Mouse (Mus musculus) 3134 (cell line): ENCODE measurements around the gene Cbarp.
A peak's percentile ranks its signal among the peaks of the same experiment; 100 is the strongest.

Experiments used
- DNase-seq: peaks from one replicate; pipeline ENCODE4 v3.0.0-alpha.2; 2011; ENCODE audit warnings: low spot score; ENCODE audit not compliant: insufficient read length; ENCODE audit errors: extremely low read depth

Gene Cbarp

DNA sequence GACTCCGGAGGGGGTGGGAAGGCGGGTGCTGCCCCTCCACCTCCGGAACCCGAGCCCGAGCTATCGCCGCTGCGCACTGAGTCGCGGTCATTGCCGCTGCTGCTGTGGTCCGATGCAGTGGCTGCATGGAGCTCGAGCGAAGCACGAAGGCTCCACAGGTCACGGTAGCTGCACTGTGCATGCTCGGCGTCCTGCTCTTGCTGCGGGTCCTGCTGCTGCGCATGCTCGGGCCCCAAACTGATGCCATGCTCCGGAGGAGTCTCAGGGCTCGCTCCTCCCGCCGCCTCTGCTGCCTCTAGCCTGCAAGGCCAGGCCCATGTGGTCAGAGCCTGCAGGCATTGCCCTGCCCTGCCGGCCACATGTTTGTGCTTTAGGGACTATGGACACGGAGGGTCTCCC lies 8.7 kb downstream of the Cbarp start:
- no peak for DNase-seq

DNA sequence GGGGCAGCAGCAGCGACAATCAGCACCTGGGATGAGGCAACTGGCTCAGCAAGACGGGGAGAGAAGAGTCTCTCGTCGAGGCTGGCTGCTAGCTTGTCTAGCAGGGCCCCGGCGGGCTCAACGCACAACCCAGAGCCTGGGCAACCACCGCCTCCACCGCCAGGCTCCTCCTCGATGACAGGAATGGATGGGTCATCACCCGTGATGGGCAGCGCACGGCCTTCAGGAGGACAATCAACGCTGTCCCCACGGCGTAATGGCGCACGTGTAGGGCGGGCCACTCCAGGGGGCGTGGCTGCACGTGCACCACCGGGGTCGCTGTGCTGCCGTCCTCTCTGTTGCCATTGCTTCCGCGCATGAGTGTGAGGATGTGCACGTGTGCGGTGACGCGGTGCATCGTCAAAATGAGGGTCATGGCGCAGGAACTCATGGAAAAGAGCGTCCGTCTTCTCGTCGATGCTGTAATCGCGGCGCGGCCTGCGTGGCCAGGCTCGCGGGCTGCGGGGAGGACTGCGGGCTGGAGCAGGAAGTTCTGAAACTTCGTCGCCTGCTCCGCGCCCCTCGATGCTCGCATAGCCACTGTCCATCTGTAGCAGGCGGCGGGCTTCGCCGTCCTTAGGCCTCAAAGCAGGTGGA lies 9.2 kb downstream of the Cbarp start:
- no peak for DNase-seq

DNA sequence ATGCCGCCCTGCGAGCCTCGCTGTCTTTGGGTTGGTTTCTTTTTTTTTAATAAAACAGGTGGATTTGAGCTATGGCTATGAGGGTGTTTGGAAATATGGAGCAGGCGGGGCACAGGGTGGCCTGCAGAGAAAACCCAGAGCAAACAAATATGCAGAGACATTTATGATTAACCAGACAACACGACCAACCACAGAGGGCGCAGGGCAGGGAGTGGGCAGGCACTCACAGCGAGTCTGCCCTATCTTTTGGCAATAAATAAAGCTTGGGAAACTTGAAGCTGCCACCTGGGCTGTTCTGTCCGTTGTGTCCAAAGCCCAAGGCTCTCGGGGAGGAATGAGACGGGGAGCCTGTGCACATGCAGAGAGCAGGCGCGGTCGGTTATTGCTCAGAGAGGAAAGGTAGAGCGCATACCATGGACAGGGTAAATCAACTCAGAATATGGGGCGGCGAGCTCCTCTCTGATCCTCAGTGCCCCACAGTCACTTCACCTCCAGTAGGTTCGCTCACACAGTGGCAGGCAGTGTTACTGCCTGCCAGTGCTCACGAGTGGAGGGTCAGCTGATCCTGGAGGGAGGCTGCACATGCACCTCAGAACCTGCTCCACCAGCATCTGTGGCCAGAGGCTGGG lies 10.1 kb downstream of the Cbarp start:
- DNase-seq = no peak

DNA sequence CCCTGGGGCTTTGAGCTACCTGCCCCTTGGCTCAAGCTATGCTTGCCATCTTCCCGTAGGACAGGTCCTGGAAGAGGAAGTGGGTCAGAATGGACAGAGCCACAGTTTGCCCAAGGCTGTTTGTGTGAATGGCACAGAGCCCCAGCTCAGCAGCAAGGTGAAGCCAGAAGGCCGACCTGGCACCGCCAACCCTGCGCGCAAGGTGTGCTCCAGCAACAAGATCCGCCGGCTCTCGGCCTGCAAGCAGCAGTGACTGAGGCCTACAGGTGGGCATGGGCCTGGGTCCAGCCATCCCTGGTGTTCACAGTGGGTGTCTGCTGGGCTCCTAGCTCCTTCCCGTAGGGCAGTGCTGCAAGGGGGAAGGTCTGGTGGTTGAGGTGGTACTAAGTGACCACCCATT lies 10.8 kb downstream of the Cbarp start:
- no peak for DNase-seq

DNA sequence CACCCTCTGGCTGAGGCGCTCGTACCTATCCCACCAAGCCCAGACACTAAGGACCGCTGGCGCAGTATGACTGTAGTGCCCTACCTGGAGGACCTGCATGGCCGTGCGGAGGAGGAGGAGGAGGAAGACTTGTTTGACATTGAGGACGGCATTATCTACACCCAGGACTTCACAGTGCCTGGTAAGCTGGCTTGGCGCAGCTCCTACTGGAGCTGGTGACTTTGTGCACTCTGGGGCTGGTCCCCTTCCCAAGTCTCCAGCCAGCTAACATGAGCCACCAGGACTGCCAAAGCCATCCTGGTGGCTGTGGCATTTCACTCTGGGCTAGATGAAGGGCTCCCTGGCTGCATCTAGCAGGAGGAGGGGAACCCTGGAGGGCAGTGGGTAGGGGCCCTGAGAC lies 12.7 kb downstream of the Cbarp start:
- no peak for DNase-seq

DNA sequence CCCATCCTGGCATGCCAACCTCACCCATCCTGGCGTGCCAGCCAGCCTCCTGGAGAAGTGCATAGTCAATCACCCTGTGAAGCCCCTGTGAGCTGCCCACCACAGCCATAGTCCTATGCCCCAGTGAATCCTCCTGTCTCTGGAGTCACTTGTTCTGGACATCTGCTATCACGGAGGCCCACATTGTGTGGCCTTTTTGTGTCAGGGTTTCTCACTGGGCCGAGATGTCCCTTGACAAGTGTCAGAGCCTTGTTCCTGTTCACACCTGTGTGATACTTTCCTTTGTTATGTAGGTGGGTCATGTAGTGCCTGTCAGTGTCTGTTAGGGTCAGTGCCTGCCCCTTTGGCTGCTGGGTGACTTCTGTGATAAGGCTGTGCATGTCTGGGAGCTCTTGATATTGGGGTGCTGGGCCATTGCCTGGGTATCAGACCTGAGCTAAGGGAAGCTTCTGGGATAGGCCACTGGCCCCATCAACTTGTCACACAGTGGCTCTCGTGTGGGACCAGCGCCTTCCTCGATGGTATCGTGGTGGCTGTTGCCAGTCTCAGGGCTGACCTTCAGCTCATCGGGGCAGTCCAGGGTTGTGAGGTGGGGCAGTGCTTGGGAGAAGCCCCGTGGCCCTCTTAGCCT lies 16.6 kb downstream of the Cbarp start:
- DNase-seq = no peak

DNA sequence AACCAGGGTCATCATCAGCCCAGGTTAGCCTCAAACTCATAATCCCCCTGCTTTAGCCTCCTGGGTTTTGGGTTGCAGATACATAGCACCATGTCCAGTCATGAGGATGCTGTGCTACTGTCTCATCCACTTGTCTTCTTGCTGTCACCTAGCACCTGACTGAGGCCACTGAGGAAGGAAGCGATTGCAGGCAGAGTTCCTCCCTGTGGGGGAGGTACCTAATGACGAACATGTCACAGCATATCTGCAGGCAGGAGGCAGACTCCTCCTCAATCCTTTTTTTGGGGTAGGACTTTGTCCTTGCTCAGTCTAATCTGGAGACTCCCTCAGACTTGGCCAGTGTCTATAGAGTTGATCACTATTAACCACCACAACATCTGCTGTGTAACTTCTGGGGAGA lies 19.0 kb downstream of the Cbarp start:
- DNase-seq = no peak

DNA sequence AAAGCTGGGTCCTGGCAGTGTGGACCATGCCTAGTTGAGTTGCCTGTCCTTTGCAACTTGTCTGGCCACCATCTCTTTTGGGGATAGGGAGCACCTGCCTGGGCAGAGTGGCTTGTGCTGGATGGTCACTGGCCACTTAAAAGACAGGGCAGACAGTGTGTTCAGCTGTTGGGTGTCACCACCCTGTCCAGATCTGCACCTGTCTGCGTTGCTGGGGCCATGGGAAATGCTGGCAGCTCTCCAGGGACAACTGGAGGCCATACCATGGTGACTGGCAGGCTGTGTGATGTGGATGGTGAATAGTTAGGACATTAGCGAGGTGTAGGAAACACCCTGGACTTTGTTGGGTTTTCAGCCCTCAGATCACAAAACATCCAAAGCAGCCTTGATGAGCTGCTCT lies 20.5 kb downstream of the Cbarp start:
- no peak for DNase-seq

DNA sequence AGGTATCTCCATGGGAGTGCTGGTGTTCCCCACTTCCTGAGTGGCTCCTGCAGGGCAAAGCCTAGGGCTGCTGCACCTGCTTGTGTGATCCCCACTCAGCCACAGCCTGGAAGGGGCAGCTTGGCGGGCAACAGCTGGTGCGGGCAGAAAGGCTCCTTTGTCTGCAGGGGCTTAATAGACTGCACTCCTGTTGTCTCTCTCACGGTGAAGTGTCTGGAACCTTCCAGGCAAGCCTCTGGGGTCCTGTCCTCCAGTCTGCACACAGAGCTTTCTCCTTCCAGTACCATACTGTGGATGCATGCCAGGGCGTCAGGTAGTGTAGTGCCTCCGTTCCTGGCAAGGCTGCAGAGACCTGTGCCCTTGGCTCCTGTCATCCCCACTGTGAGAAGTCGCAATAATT lies 22.1 kb downstream of the Cbarp start:
- no peak for DNase-seq

DNA sequence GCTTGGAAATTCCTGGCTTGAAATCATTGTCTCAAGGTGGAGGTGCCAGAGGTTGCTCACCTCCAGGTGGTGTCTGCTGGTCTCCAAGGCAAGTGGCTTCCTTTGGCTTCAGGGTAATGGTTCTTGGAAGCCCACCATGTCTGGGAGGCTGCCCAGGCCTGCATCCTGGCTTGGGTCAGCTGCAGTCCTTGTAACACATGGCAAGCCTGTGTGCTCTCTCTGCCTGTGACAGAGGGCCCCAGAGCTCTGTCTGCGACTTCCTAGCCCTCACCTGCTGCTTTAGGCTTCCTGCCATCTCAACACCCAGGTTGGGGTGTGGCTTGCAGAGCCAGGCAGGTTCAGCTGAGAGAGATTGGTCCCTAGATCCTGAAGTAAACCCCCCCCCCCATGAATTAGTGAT lies 22.9 kb downstream of the Cbarp start:
- no peak for DNase-seq

DNA sequence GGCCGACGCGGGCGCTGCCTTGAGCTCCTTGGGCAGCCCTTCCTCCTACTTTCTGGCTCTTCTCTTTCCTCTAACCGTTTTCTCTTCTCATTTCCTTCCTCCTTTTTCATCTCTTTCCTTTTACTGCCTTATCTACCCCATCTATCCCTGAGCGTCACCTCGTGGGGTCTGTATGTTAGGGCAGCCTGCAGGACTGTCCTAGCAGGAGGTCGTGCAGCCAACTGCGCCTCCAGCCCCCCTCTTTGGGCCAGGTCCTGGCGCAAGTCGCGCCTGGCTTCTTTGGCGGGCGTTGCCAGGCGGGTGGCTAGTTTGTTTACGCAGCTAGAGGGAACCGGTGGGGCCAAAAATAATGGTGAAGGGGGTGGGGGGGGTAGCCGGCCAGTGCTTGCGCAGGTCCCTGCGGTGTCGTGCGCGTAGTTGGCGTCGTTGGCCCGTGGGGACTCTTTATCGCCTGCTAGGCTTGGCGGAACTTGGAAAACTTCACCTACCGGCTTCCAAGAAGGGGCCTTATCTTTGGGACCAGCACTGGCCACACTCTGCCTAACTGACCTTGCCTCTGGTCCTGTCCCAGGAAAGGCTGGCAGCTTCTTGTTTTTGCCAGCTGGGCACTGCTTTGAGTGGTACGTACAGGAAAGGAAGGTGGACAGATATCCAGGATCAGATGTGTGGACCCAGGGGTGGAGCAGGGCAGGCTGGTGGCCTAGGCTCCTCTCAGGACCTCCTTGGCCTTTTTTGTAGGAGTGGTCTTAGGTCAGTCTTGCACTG lies 23.5 kb downstream of the Cbarp start:
- peak; percentile 56 for DNase-seq

DNA sequence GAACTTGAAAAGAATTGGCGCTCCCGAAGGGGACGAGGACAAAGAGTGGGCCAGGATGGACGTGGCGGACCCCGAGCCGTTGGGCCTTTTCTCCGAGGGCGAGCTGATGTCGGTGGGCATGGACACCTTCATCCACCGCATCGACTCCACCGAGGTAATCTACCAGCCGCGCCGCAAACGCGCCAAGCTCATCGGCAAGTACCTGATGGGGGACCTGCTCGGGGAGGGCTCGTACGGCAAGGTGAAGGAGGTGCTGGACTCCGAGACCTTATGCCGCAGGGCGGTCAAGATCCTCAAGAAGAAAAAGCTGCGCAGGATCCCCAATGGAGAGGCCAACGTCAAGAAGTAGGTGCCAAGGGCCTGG lies 24.1 kb downstream of the Cbarp start:
- peak; percentile 57 for DNase-seq

DNA sequence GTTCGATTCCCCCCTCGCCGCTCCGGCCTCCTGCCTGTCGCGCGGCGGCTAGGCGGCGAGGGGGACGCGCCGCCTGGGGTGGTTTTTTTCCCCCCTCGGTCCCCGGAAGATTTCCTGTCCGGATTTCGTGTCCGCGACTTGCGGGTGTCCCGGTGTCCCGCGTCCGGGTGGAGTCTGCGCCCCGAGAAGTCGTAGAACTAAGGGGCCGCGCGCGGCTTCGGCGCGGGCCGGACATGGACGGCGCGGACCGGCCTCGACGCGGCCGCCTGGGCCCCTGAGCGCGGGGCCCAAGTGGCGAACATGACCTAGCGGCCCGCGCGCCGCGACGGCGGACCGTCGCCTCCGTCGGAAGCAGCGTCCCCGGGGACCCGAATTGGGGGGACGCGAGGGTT lies 24.7 kb downstream of the Cbarp start:
- no peak for DNase-seq

DNA sequence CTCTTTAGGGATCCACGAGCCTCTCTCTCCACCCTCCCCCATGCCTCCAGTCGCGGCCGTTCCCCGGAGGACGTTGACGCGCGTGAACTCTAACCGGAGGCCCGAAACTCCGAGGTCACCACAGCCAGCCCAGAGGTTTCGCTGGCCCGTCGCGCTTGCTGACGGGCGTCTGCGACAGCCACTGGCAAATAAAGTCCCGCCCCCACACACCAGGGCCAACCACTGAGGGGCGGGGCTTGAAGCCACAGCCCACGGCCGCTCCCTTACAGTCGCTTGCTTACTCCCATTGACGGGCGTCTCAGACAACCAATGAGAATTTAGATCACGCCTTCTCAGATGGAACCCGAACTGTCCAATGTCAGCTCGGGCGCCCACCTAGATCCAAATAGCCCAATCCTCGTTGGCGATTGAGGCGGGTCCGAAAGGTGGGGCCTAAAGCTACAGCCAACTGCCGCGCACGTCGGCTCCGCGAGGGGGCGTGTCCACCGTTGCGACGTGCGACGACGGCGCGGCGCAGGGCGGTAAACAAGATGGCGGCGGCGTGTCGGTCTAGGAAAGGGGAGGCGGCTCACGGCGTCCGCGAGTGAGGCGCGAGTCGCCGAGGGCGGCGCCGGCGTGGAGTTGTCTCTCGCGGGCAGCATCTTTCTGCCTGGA lies 25.2 kb downstream of the Cbarp start, which contains the start of gene Stk11:
TSS of gene Stk11 (plus strand) at position 514 of the 654 bp plus-strand sequence.
- peak; percentile 99 for DNase-seq

DNA sequence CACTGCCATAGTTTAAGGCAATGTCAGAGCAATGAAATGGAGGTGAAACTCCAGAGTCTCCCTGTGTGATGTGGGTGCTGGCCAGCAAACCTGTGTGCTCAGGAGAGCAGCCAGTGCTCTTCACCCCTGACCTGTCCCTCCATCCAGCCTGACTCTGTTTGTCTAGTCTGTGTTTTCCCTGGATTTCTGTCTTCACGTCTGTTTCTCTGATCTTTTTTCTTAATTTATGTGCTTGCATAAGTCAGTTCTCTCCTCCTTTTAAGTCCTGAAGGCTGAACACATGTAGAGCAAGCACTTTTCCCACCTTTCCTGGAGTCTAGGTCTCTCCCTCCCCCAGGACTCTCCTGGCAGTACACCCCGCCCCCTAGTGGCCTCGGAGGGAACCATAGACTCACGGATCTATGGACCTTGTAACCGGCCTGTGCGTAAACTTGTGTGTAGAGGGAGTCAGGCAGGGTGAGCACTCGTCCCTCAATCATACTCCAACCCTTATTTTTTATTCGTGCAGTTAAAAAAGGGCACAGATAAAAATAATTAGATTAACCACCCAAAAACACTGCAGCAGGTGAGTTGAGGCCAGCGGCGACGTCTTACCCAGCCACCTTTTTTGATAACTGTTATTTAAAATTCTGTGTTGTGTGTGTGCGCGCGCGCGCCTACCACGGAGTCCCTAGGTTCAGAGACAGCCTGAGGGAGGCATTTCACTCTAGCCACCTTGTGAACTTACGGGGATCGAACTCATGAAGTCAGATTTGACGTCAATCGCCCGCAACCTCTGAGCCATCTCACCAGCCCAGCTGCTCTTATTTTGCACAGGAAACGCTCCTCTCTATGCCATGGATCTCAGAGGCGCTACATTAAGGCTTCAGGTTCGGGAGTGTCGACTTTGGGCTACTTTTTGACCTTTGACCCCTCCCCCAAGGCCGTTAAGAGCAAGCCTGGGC lies 26.0 kb downstream of the Cbarp start:
- peak; percentile 68 for DNase-seq

DNA sequence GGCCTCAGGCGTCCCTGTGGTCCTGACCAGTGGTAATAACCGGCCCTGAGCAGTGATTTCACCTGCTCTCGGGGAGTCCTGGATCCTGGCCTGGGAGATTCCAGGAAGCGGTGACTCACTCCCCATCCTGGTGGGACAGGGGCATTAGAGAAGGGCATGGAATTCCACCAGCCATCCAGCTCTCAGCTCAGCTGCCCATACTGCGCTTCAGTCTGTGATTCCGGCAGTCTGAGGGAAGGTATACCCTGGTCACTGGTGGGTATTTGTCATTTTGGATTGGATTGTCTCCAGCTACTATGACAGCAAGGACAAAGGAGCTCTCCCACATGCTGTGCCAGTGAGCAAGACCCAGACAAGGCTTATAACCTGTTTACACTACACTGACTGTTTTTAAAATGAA lies 33.0 kb downstream of the Cbarp start:
- peak; percentile 78 for DNase-seq

DNA sequence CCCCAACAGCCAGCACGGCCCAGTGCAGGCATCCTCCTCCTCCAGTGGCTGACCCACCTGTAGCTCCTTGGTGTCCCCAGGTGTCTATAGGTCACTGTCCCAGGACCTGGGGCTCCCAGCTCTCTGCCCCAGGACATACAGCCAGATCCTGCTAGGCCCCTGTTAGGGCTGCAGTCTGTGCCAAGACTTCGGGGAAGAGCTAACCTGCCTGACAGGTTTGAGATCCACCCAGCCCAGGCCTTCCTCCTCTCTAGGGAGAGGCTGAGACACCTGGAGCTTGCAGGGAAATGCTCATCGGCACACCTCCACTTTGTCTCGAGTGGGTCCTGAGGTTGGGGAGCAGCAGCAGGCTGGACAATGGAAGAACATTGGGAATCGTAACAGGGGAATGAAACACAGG lies 34.7 kb downstream of the Cbarp start:
- no peak for DNase-seq

DNA sequence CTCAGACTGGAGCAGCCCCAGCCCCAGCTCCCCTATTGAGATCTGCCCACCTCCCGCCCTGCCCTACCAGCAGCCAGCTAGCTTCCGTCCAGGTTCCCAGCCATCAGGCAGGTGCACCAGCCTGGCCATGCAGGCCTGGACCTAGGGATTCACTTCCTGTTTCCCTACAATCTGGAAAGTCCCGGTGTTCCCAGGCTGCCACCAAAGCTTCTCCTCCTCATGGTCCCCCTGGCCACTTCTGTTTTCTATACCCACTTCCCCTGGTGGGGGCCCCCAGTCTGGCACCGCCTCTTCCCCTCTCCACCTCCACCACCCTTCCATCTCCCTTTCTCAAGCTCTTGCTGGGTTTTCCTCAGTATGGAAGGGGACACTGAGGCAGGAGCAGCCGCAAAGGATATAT lies 35.2 kb downstream of the Cbarp start, which contains the start of gene Sbno2:
TSS of gene Sbno2 (minus strand) at position 112 of the 400 bp plus-strand sequence.
- DNase-seq = no peak

DNA sequence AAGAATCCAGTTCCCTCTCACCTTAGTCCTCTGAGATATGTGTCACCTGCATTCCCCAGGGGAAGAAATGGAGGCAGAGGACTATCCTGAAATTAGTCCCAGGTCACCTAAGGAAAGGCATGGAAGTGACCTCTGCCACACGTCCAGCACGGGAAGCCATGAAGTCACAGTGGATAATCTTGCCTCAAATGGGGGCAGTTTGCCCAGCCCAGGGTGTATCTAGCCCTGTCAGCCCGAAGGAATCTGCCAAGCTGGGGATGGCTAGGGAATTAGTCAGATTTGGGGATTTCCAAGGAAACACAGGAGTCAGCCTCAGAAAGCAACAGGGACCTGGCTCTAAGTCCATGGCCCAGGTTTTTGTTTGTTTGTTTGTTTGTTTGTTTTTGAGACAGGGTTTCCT lies 36.5 kb downstream of the Cbarp start:
- DNase-seq = peak; percentile 76

DNA sequence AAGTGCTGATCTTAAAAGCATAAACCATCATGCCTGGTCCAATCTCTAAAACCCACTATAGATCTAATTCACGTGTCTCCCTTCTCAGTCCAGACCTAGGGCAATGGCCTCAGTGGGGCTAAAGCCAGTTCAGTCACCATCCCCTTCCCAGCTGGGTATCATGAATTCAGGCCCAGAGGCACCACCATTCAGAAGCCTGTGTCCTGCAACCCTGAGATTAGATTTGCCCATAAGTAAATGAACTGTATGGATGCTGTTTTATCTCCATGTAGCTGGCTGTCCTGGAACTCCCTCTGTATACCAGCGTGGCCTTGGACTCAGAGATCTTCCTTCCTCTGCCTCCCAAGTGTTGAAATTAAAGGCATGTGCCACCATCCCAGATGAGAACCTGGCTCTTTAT lies 37.6 kb downstream of the Cbarp start:
- DNase-seq = no peak
